Mouse (Mus musculus) megakaryocyte, embryonic 14.5 days (primary cell): Measurements from ENCODE around the gene Gm47995.
"Not testable (repeated sequence)": the region's sequence is repeated elsewhere in the genome, so short reads cannot be mapped to it uniquely, and the experiment has no call there.

ENCODE experiments used
- FLI1 ChIP-seq: IDR thresholded peaks from 2 replicates; pipeline ENCODE4 v1.6.1; 2012; ENCODE audit warnings: low read length, inconsistent platforms, mixed read lengths
- GATA1 ChIP-seq: IDR thresholded peaks from 3 replicates; pipeline ENCODE4 v1.6.1; 2012; ENCODE audit warnings: mixed read lengths, low read length, inconsistent platforms, borderline replicate concordance

GRCm38 (mm10) chr1:151195986-151196385, 2.3 kb upstream of the Gm47995 start:
- TF ChIP-seq GATA1, FLI1: not testable (repeated sequence)
